Mouse (Mus musculus) CH12.LX (cell line): ENCODE measurements around the gene Pip5k1c. TPM values are rescaled to one million over a fixed set of nuclear protein-coding genes. Genes with fewer than 3 reads are reported as not detected.

Experiments
- DNase-seq: peaks from one replicate; pipeline ENCODE4 v3.0.0-alpha.2; 2013; ENCODE audit errors: extremely low read depth
- H3K27ac ChIP-seq: 2 replicates; pipeline ENCODE4 v1.5.1; 2012; ENCODE audit warnings: low read depth, mild to moderate bottlenecking, control low read depth, moderate library complexity; ENCODE audit not compliant: insufficient read depth
- H3K27me3 ChIP-seq: replicated peaks from 2 replicates; pipeline ENCODE3; 2012; ENCODE audit warnings: inconsistent platforms
- H3K36me3 ChIP-seq, 2 experiments: replicated peaks in 1 of 2; 2 replicates each; pipeline versions ENCODE3 to v1.6.1; 2012; ENCODE audit warnings: inconsistent platforms in 1 of 2, low read length in 1 of 2, mild to moderate bottlenecking in 1 of 2, mixed read lengths in 1 of 2, moderate library complexity in 1 of 2; ENCODE audit not compliant: control insufficient read depth in 1 of 2, insufficient read depth in 1 of 2
- H3K4me1 ChIP-seq, 2 experiments: 2 replicates each; pipeline ENCODE4 v1.6.1; 2012; ENCODE audit warnings: inconsistent platforms in 1 of 2, moderate library complexity in 1 of 2; ENCODE audit not compliant: insufficient read depth in 2 of 2, control insufficient read depth in 1 of 2
- H3K4me2 ChIP-seq: 2 replicates; pipeline ENCODE4 v1.6.1; 2012; ENCODE audit warnings: low read depth, mild to moderate bottlenecking, control low read depth; ENCODE audit not compliant: poor library complexity, insufficient read depth, severe bottlenecking
- H3K4me3 ChIP-seq, 3 experiments: fragments of 150-350 bp in 1 of 3; sonication (generic) in 1 of 3; replicated peaks in 1 of 3; 2 replicates each; pipeline versions ENCODE3 to v1.5.1; 2011 to 2012; ENCODE audit warnings: low read depth in 2 of 3, low read length in 2 of 3, mild to moderate bottlenecking in 2 of 3, moderate library complexity in 2 of 3, control low read depth in 1 of 3, improper control_type of control experiment in 1 of 3, inconsistent platforms in 1 of 3, mixed read lengths in 1 of 3; ENCODE audit not compliant: poor library complexity in 1 of 3
- H3K79me2 ChIP-seq: replicated peaks from 2 replicates; pipeline ENCODE4 v1.6.1; 2012; ENCODE audit warnings: mild to moderate bottlenecking, moderate library complexity; ENCODE audit not compliant: control insufficient read depth, poor library complexity, insufficient read depth, severe bottlenecking; ENCODE audit errors: extremely low read depth
- H3K9ac ChIP-seq: 2 replicates; pipeline ENCODE4 v1.6.1; 2012; ENCODE audit warnings: low read depth, mild to moderate bottlenecking, control low read depth, moderate library complexity; ENCODE audit not compliant: insufficient read depth
- H3K9me3 ChIP-seq: replicated peaks from 2 replicates; pipeline ENCODE3; 2012; ENCODE audit warnings: low read length, inconsistent platforms, mixed read lengths
- BHLHE40 ChIP-seq: IDR thresholded peaks from 2 replicates; pipeline ENCODE4 v1.6.1; 2011; ENCODE audit warnings: mild to moderate bottlenecking, low read depth, low read length, improper control_type of control experiment
- CHD2 ChIP-seq: IDR thresholded peaks from 2 replicates; pipeline ENCODE4 v1.6.1; 2011; ENCODE audit warnings: low read length, improper control_type of control experiment
- CTCF ChIP-seq, 2 experiments: IDR thresholded peaks in 1 of 2; conservative IDR thresholded peaks in 1 of 2; 2 replicates each; pipeline ENCODE4 v1.5.1; 2011 to 2012; ENCODE audit warnings: low read depth in 2 of 2, low read length in 2 of 2, improper control_type of control experiment in 1 of 2, inconsistent platforms in 1 of 2, mild to moderate bottlenecking in 1 of 2, moderate library complexity in 1 of 2
- E2F4 ChIP-seq: IDR thresholded peaks from 2 replicates; pipeline ENCODE4 v1.6.1; 2011; ENCODE audit warnings: low read depth, low read length, improper control_type of control experiment; ENCODE audit not compliant: insufficient replicate concordance
- EP300 ChIP-seq: IDR thresholded peaks from 2 replicates; pipeline ENCODE4 v1.6.1; 2011; ENCODE audit warnings: low read length, improper control_type of control experiment
- HCFC1 ChIP-seq: IDR thresholded peaks from 2 replicates; pipeline ENCODE4 v1.6.1; 2012; ENCODE audit warnings: low read depth, mild to moderate bottlenecking, inconsistent platforms, low read length, improper control_type of control experiment
- JUN ChIP-seq: IDR thresholded peaks from 2 replicates; pipeline ENCODE4 v1.6.1; 2011; ENCODE audit warnings: low read depth, mild to moderate bottlenecking, low read length, improper control_type of control experiment, moderate library complexity; ENCODE audit not compliant: insufficient read depth
- MAFK ChIP-seq: IDR thresholded peaks from 2 replicates; pipeline ENCODE4 v1.6.1; 2011; ENCODE audit warnings: low read length, improper control_type of control experiment; ENCODE audit not compliant: insufficient replicate concordance
- MAX ChIP-seq: IDR thresholded peaks from 2 replicates; pipeline ENCODE4 v1.6.1; 2011; ENCODE audit warnings: low read length, improper control_type of control experiment
- MAZ ChIP-seq: IDR thresholded peaks from 2 replicates; pipeline ENCODE4 v1.6.1; 2012; ENCODE audit warnings: low read depth, mild to moderate bottlenecking, inconsistent platforms, low read length, improper control_type of control experiment, moderate library complexity
- MXI1 ChIP-seq: IDR thresholded peaks from 2 replicates; pipeline ENCODE4 v1.6.1; 2011; ENCODE audit warnings: mild to moderate bottlenecking, low read depth, low read length, improper control_type of control experiment
- NELFE ChIP-seq: IDR thresholded peaks from 2 replicates; pipeline ENCODE4 v1.6.1; 2011; ENCODE audit warnings: low read depth, low read length, improper control_type of control experiment
- NRF1 ChIP-seq: IDR thresholded peaks from 2 replicates; pipeline ENCODE4 v1.6.1; 2014; ENCODE audit warnings: low read depth, mild to moderate bottlenecking, inconsistent platforms, low read length, improper control_type of control experiment, moderate library complexity
- PAX5 ChIP-seq: IDR thresholded peaks from 2 replicates; pipeline ENCODE4 v1.6.1; 2012; ENCODE audit warnings: low read length, inconsistent platforms, mixed read lengths
- POLR2A ChIP-seq: IDR thresholded peaks from 2 replicates; pipeline ENCODE4 v1.6.1; 2011; ENCODE audit warnings: low read depth, mild to moderate bottlenecking, improper control_type of control experiment, low read length
- POLR2AphosphoS2 ChIP-seq: IDR thresholded peaks from 2 replicates; pipeline ENCODE4 v1.6.1; 2011; ENCODE audit warnings: low read depth, low read length, improper control_type of control experiment
- RAD21 ChIP-seq: IDR thresholded peaks from 2 replicates; pipeline ENCODE4 v1.6.1; 2011; ENCODE audit warnings: low read depth, mild to moderate bottlenecking, low read length, improper control_type of control experiment, moderate library complexity
- RCOR1 ChIP-seq: conservative IDR thresholded peaks from 2 replicates; pipeline ENCODE4 v1.6.1; 2012; ENCODE audit warnings: low read depth, mild to moderate bottlenecking, inconsistent platforms, low read length, improper control_type of control experiment
- SIN3A ChIP-seq: IDR thresholded peaks from 2 replicates; pipeline ENCODE4 v1.6.1; 2012; ENCODE audit warnings: low read length, improper control_type of control experiment, inconsistent platforms
- TCF12 ChIP-seq: IDR thresholded peaks from 2 replicates; pipeline ENCODE4 v1.6.1; 2014; ENCODE audit warnings: low read depth, mild to moderate bottlenecking, inconsistent platforms, low read length, improper control_type of control experiment
- USF1 ChIP-seq: IDR thresholded peaks from 2 replicates; pipeline ENCODE4 v1.6.1; 2014; ENCODE audit warnings: low read depth, mild to moderate bottlenecking, inconsistent platforms, low read length, improper control_type of control experiment
- ZKSCAN1 ChIP-seq: IDR thresholded peaks from 2 replicates; pipeline ENCODE4 v1.6.1; 2012; ENCODE audit warnings: low read depth, inconsistent platforms, low read length, improper control_type of control experiment, borderline replicate concordance
- ZMIZ1 ChIP-seq: IDR thresholded peaks from 2 replicates; pipeline ENCODE4 v1.6.1; 2012; ENCODE audit warnings: low read depth, mild to moderate bottlenecking, inconsistent platforms, low read length, improper control_type of control experiment
- dilution Hi-C: fragments of 300-500 bp; cut with MboI; formaldehyde crosslinking; loops from 2 replicates; pipeline ENCODE4 v1.14.3; 2020; ENCODE audit warnings: low sequenced_read_pairs; ENCODE audit not compliant: extremely low pct_unique_long_range_greater_than_20kb, extremely low pct_ligation_motif_present
- in situ Hi-C: fragments of 300-500 bp; cut with MboI; formaldehyde crosslinking; loops from 3 replicates; pipeline ENCODE4 v1.14.3; 2019; ENCODE audit warnings: low sequenced_read_pairs, low pct_ligation_motif_present, low pct_unique_long_range_greater_than_20kb, mixed read lengths
- polyA plus RNA-seq: library from polyadenylated mRNA; unstranded; fragments of >175 nt; gene quantifications from 2 replicates; pipeline ENCODE4 v1.2.1, GENCODE M21; 2012; ENCODE audit warnings: low read depth; ENCODE audit not compliant: insufficient read length
- total RNA-seq, 2 experiments: library from RNA; depleted of rRNA; stranded (reverse); fragments of 300-350 nt in 1 of 2; fragments of >200 nt in 1 of 2; gene quantifications; 2 replicates each; pipeline ENCODE4 v1.2.3; 2012 to 2014

Gene Pip5k1c
- total and polyA plus RNA-seq, 3 experiments: 11.4 to 51.4 (median 12.6) TPM

DNA sequence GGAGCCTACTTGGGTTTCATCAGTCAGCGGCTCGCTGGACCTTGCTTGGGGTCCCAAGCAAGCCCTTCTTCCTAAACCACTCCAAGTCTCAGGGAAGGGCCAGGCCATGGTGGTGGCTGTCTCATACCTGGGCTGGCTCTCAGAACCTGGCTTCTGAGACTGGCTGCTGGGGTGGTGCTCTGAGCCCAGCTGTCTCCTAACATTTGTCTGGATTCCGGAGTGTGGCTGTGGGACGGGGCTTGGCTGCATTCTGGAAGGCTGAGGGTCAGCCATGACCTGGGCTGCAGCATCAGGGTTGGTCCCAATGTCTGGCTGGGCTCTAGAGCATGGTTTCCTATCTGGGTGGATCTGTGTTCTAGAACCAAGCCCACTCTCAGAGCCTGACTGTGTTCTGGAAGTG lies 43.8 kb downstream of the Pip5k1c start:
- dilution Hi-C loops: no loop called here

DNA sequence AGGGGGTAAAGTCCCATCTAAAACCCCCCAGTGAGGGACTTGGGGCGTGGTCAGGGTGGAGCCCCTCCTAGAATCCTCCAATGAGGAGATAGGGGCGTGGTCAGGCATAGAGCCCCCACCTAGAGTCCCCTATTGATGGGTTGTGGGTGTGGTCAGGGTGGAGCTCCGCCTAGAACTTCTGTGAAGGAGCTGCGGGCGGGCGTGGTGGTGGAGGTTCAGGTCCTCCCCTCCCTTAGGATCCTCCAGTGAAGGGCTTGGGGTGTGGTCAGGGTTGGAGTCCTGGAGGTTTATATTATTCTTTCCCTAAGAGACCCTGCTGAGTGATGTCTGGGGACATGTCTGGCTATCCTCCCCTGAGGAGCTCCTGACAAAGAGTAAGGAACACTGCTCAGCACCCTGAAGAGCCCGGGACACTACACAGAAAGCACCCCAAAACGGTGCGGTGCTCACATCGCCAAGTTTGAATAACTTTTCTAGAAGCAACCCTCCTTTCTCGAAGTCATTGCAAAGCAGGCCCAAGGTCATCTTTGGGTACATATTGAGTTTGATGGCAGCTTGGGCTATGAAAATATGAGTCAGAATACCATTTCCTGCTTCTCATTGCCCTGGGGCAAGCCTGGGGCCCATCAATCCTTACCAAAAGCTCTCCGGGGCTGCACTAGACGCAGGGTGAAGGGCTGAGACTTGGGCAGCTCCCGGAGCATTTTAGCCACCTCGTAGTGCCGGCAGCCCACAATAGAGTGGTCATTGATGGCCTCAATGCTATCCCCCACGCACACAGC lies 48.0 kb downstream of the Pip5k1c start:
- no peaks in the 10 kb centered on the region for H3K79me2 ChIP-seq
- H3K27me3 ChIP-seq: peaks cover 27% of the 10 kb centered on the region
- TF ChIP-seq MAFK: no peak
- no peak for TF ChIP-seq JUN
- no peak for TF ChIP-seq EP300
- no peak for TF ChIP-seq NRF1
- no peak for TF ChIP-seq SIN3A
- TF ChIP-seq CTCF (conservative IDR thresholded peaks at IDR 0.05 in 1 of 2, IDR thresholded peaks at IDR 0.05 in 1 of 2; ENCODE audit: low read depth in 2 of 2, low read length in 2 of 2): no peak
- no peak for TF ChIP-seq CHD2
- TF ChIP-seq NELFE: no peak
- no peak overlapping the region for H3K4me2 ChIP-seq
- peaks cover 0 to 6% of the 10 kb centered on the region in 2 experiments for H3K36me3 ChIP-seq
- in situ Hi-C loops: loop anchor here (5.0 kb wide), 1 partner anchor 48 kb away; the partner anchor contains the start of genes Pip5k1c and Tjp3
- dilution Hi-C loops: no loop called here
- DNase-seq: no peak
- H3K9ac ChIP-seq: no peak overlapping the region
- peaks cover 0 to 25% of the 10 kb centered on the region in 2 experiments; a peak in 2 of 4 replicates for H3K4me1 ChIP-seq
- no peak overlapping the region for H3K27ac ChIP-seq
- H3K9me3 ChIP-seq: no peaks in the 10 kb centered on the region
- H3K4me3 ChIP-seq: no peak overlapping the region

More for the DNA sequence above, 43.8 kb downstream of the Pip5k1c start:
- peaks cover 4 to 5% of the 10 kb centered on the region in 2 experiments; a peak in 3 of 4 replicates for H3K4me1 ChIP-seq
- H3K27me3 ChIP-seq: peaks cover 6% of the 10 kb centered on the region
- no peak for DNase-seq
- in situ Hi-C loops: no loop called here
- H3K27ac ChIP-seq: no peak overlapping the region
- no peak overlapping the region for H3K4me2 ChIP-seq
- H3K4me3 ChIP-seq: no peak overlapping the region
- H3K79me2 ChIP-seq: no peaks in the 10 kb centered on the region
- peaks cover 0 to 7% of the 10 kb centered on the region in 2 experiments for H3K36me3 ChIP-seq
- no peaks in the 10 kb centered on the region for H3K9me3 ChIP-seq
- no peak overlapping the region for H3K9ac ChIP-seq
- TF ChIP-seq POLR2A (no peak), MXI1 (no peak), RAD21 (no peak), E2F4 (no peak), POLR2AphosphoS2 (no peak), CHD2 (no peak), CTCF (conservative IDR thresholded peaks at IDR 0.05 in 1 of 2, IDR thresholded peaks at IDR 0.05 in 1 of 2; ENCODE audit: low read depth in 2 of 2, low read length in 2 of 2) (no peak), MAX (no peak), PAX5 (no peak), BHLHE40 (no peak), ZMIZ1 (no peak), MAZ (no peak), RCOR1 (no peak), USF1 (no peak), HCFC1 (no peak), NRF1 (no peak), TCF12 (no peak), ZKSCAN1 (no peak)
